Mouse (Mus musculus): ENCODE data around the gene Sycn.
A peak's percentile ranks its signal among the peaks of the same experiment; 100 is the strongest.
"Not testable (repeated sequence)": the region's sequence is repeated elsewhere in the genome, so short reads cannot be mapped to it uniquely, and the experiment has no call there.

Sycn gene

DNA sequence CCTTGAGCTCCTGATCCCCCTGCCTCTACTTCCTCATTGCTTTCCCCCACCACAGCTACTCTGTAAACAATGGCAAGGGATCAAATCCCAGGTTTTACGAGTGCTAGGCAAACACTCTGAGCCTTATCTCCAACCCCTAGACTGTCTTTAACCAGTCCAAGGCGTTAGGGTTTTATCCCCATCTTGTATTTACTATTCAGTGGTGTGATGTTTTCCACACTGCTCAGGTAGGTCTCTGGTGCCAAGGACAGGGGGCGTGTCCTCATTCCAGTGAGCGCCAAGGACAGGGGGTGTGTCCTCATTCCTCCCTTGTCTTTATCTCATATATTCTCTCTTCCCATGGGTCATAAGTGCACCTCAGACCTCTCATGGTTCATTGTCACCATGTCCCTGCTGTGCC, at the start of gene Sycn:
Sycn (plus strand) TSS at position 360 of the 400 bp plus-strand sequence.
- no peak for DNase-seq (ENCODE audit: low read depth)

DNA sequence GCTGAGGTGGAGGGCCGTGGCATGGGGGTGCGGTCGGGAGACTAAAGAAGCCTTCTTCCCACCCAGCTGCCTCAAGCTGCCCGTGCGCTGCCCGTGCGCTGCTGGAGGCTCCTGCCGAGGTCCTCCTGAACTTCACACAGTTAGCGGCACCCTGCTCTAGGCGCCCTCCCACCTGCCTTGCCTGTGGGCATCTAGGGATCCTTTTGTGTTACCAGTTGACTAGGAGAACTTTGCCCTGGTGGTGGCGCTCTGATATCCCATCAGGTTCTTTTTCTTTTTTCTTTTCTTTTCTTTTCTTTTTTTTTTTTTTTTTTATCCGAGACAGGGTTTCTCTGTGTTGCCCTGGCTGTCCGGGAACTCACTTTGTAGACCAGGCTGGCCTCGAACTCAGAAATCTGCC, 49.8 kb upstream of the Sycn start:
- DNase-seq (ENCODE audit: low read depth): no peak

DNA sequence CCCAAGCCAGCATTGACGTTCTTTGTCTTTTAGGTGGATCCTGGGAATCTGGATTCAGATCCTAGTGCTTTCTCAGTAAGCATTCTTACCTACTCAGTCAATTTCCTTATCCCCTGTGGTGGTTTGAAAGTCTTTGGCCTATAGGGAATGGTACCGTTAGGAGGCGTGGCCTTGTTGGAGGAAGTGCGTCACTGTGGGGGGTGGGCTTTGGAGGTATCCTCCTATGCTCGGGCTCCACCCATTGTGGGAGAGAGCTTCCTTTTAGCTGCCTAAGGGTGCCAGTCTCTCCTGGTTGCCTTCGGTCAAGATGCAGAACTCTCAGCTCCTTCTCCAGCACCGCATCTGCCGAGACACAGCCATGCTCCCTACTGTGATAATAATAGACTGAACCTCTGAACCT, 48.4 kb upstream of the Sycn start:
- DNase-seq (ENCODE audit: low read depth): no peak

DNA sequence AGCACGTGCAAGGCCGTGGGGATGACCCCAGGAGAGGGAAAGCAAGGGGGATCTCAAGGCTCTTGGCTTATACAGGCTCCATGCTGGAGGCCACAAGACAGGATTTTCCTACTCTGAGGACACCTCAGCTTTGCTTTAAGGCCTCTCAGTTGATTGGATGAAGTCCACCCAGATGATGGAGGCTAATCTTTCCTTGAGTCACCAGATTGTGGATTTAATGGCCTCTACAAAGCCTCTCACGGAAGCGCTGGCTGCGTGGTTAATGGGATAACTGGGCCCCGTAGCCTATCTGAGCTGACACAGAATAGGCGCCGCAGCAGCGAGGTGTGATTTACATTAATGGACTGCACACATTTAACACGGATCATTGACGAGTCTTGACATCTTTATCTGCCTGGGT, 45.3 kb upstream of the Sycn start:
- no peak for DNase-seq (ENCODE audit: low read depth)

DNA sequence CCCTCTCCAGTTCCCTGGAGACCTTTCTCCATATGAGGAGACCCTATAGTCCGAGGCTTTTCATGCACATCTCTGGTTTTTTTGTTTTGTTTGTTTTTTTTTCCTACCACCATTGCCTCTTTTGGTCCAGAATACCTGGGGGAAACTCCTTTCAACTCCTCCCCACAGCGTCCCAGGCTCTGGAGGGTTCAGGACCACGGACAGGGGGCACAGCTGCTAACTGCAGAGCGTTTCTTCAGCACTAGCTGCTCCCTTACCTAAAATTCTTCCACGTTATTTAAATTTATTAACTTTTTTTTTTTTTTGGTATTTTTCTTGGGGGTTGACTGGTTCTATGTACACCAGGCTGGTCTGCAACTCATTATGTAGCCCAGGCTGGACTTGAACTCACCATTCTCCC, 35.1 kb upstream of the Sycn start:
- peak; percentile 70 for DNase-seq (ENCODE audit: low read depth)

DNA sequence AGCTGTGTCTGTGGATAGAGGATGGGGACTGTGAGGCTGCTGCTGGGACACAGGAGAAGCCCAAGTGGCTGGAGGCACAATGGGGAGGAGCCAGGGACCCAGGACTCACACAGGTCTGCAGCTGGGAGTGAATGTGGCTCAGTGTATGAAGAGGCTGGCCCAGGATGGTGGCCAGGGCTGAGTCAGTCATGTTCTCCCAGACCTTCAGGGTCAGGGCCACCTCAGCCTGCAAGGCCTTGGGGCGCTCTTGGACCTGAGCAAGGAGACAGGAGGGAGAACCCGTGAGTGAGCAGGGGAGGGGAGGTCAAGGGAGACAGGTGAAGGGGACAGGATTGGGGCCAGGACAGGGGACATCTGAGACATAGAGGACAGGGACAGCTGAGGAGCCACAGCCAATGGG, 31.6 kb upstream of the Sycn start:
- not testable (repeated sequence) for DNase-seq (ENCODE audit: low read depth)

DNA sequence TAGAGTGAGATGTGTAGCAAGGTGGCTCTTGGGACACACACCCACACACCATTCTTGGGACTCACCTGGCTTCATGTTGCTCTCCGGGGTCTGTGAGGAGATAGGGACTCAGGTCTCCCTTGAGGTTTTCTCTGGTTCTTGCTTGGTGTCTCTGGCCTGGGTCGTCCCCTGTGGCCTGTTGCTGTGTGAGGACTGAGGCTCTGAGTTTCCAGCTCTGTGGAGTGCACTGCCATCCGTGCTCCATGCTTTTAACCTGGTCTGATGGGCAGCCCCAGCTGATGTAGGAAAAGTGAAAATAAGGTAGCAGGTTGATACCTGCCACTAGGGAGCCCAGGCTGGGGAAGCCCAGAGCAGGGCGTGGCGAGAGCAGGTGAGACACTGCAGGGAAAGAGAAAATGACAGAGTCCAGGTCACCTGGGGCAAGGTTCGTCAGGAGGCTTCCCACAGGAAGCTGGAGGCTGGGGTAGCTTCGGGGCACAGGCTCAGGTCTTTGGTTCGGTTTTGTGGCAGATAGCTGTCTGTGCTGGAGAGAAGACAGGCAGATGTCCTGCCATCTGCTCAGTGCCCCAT, 30.2 kb upstream of the Sycn start, which contains the start of gene Ifnl2:
Ifnl2 (minus strand) TSS at position 51 of the 570 bp plus-strand sequence.
- DNase-seq (ENCODE audit: low read depth): not testable (repeated sequence)

DNA sequence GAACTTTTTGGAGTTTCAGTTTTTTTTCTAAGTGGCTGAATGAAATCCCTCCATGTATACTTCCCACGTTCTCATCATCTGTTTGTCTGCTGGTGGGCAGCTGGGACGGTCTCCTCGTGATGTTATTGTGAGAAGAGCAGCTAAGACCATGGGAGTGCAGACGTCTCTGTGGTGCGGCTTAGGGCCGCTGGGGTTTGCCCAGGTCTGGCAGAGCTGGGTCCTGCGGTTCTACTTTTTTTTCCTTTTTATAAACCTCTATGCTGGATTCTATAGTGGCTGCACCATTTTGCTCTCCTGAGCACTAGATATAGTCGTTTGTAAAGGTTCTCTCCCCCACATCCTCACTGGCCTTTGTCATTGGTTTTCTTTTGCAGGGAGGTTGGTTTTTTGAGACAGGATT, 29.2 kb upstream of the Sycn start:
- no peak for DNase-seq (ENCODE audit: low read depth)

DNA sequence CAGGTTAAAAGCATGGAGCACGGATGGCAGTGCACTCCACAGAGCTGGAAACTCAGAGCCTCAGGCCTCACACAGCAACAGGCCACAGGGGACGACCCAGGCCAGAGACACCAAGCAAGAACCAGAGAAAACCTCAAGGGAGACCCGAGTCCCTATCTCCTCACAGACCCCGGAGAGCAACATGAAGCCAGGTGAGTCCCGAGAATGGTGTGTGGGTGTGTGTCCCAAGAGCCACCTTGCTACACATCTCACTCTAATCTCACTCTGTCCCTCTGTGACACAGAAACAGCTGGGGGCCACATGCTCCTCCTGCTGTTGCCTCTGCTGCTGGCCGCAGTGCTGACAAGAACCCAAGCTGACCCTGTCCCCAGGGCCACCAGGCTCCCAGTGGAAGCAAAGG, 18.1 kb upstream of the Sycn start, which contains the start of gene Ifnl3:
Ifnl3 (plus strand) TSS at position 301 of the 400 bp plus-strand sequence.
- not testable (repeated sequence) for DNase-seq (ENCODE audit: low read depth)

DNA sequence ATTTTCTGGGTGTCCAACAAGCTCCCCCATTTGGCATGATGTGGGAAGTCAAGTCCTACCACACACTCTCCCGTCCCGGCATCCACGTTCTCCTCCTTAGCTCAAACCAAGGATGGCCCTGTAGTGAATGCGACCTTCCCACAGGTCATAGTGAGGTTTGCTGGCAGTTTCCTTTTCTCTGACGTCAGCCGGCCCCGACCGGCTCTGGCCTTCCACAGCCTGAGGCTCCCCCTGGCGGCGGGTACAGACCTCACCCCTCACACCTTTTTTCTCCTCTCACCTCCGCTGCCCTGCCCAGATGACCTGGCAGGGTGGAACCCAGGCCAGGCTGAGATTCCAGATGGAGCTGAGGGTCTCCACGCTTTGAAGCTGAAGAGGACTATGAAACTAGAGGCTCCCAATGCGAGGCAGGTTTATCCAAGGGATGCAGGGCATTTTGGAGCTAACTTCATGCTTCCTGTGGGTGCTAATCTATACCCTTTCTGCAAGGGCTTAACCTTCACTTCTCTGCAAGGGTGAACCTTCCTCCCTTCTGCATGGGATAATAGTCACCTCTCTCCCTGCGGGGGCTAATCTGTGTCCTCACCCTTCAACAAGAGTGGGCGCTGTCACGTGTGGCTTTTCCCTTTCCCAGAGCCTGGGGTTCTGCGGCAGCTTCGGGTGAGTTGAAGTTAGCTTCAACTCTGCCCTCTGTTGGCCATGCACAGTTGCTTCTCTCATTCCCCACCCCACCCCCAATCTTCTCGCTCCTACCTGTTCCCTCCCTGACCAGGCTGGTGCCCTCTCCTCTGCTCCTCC, 12.6 kb upstream of the Sycn start:
- DNase-seq (ENCODE audit: low read depth): peak; percentile 79

DNA sequence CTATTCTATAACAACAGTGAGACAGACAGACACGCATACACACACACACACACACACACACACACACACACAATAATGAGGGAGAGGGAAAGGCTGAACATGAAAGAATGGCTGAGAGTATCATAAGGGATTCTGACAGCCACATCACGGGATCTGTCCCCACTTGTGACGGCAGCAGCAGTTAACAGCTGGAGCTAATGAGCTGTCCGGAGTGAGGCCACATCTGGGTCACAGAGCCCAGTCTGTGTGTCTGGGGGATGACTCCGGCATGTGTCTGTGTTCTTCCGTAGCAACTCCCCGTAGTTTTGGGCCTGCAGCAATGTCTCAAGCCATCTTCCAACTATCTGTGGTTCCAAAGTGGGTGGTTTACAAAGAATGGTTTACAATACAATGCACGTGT, 8.7 kb upstream of the Sycn start:
- no peak for DNase-seq (ENCODE audit: low read depth)

DNA sequence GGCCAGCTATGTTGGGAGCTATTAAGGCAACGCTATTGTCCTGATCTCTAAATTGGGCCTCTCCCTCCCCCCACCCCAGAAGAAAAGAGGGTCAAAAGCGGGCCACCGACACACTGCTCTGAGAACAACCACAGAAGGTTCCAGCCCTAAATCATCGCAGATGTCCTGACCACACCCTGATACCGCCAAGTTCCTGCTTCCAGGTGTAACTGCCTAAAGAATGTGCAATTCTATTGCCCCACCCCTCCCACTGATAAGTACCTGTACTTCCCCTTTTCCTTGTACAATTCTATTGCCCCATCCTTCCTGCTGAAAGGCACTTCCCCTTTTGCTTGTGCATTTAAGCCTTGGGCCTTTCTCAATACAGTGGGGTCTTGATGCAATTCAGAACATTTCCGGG, 1.8 kb upstream of the Sycn start:
- not testable (repeated sequence) for DNase-seq (ENCODE audit: low read depth)

DNA sequence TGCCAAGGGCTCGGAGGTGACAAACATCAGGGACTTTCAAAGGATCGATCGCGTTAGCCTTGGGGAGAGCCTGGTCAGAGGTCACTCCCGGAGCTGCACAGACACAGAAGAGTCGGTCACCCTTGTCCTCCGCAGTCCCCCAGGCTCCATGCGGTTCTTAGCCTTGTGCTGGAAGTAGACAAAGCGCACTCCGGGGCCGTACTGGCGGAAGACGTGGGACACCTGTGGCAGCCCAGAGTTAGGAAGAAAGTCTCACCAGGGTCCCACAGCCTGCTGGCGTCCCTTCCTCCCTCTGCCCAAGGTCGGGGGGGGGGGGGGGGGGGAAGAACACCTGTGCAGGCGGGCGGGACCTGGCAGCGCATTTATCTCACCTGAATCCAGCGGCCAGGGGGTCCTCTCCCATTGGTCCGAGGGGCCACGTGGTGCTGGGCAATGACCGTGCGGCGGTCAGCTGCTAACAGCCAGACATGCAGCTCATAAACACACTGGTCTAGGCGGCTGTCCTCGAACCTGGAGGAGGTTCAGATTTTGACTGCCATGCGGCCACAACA, 3.4 kb downstream of the Sycn start:
- no peak for DNase-seq (ENCODE audit: low read depth)

DNA sequence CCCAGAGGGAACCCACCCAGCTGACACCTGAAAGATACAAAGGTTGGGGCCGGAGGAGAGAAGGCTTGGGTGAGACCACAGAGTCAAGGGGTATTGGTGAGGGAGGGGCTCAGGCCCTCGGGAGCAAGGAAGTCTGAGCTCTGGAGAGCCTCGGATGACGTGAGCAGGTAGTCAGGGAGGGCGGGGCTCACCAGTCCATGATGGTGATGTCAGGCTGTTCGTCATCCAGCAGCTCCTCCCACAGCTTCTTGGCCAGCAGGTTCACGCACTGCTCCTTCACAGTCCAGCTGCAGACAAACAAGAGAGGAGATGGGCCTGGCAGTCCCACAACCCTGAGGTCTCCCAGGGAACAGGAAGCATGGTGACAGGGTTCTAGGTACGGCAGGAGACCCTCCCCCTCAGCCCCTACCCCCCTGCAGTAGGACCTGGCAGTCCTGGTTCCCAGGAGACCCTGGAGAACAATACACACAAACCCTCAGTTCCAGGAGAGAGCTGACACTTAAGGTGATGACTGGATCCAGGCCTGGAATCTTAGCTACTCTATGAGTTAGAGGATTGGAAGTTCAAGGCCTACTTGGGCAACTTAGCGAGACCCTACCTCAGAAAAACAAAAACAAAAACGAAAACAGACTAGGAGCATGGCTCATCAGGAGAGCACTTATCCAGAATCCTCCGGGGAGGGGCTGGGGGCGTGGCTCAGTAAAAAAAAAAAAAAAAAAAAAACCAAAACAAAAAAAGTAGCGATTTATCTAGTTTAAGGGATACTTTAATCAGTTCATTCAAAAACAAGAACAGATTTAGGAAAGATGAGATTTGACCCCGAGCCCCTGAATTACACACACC, 4.6 kb downstream of the Sycn start:
- peak; percentile 51 for DNase-seq (ENCODE audit: low read depth)

DNA sequence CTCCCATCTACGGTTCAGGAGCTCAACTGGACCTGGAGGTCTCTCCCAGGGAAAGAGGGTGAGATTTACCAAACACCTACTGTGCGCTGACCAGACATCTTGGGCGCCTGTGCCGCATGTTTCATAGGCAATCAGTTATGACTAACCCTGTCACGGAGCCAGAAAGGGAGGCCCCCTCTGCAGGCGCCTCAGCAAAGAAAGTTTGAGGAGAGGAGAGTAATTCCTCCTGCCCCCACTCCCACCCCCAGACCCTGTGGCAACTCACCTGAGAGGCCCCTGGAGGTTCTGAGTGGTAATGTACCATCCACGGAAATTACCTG, 5.2 kb downstream of the Sycn start:
- DNase-seq (ENCODE audit: low read depth): no peak

DNA sequence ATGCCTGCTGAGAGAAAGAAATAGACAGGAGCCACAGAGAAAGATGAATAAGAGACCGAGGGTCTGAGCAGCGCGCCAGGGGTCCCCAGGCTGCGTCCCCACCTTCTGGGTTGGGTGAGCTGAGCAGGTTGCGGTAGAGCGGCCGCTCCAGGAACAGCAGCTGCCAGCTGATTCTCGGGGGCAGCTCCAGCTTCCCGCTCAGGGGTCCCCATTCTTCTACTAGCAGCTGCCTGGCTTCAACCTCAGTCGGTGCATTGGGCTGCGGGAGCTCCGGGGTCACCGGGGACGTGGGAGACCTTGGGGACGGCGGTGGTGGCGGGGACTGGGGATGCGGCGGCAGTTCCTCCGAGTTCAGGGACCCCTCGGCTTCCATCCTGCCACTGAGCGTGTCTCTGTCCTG, 6.0 kb downstream of the Sycn start:
- DNase-seq (ENCODE audit: low read depth): no peak

DNA sequence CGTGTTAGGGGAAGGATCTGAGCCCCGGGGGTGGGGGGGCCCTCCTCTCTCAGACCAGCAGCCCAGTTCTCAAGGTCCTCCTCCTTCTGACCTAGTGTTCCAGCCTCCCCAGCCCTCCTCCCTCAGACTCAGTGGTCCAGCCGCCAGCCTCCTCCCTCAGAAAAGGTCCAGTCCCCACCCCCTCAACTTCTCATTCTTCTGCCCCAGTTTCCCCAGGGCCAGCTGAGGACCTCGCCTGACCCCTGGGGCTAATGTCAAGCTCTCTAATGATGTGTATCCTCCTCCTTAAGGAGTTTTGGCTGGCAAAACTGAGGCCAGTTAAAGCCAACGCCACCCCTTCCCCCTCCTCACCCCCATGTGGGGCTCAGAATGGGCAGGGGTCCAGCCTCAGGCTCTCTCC, 6.5 kb downstream of the Sycn start, which contains the start of gene Nccrp1:
Nccrp1 (minus strand) TSS at position 101 of the 400 bp plus-strand sequence.
- DNase-seq (ENCODE audit: low read depth): no peak

DNA sequence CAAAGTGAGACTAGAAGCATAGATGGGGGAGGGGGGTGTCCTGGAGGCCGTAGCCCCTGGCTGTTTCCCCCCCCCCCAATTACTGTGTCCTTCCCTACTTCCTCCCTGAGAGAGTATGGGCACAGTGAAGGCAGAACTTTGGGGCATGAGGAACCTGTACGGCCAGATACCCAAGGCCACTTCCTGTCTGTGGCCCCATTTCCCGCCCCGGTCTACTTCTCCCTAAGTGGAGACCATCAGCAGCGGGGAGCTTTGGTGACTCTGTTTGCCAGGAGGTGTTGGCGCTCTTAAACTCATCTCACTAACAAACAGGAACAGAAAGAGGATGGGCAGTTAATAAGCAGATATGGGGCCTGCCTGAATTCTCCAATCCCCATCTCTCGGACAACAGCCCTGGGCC, 6.9 kb downstream of the Sycn start:
- no peak for DNase-seq (ENCODE audit: low read depth)

DNA sequence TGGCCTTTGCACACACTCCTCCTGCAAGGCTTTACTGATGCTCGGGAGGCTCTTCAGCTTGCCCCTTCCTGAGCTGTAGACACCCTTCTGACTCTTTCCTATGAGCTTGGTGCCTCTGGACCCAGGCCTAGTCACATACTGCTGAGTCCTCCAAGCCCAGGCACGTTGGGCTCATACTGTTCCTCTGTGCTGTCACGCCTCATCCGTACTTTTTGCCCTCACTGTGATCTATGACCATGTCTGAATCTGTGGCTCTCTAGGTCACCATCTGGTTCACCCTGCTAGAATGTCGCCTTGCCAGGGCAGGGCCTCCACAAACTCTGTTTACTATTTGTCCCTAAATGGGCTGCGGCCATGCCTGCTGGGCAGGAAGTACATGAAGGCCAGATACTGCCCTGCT, 12.4 kb downstream of the Sycn start:
- no peak for DNase-seq (ENCODE audit: low read depth)

DNA sequence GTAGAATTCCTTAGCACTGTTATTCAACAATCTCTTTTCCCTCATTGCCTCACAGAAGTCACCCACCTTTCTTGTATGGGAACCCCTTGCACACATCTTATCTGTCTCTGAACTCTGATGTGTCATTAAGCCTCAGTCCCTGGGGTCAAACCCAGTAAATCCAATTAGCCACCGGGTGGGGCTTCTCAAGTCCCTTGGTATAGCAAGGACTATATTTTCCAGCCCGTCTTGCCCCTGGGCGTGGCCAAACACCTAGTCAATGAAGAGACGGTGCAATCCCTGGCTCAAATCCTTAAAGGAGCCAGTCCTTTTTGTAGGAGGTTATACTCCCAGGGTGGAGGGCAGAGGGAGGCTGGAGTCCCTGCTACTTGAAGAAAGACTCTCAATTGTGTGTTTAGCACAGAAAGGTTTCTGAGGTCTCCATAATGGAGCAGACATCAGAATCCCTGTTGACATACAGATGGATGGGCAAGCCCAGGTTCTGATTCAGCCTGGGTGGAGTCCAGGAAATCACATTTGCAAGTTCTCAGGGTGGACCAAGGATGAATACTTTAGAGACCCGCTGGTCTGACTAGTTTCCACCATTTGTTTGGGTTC, 15.4 kb downstream of the Sycn start:
- no peak for DNase-seq (ENCODE audit: low read depth)

DNA sequence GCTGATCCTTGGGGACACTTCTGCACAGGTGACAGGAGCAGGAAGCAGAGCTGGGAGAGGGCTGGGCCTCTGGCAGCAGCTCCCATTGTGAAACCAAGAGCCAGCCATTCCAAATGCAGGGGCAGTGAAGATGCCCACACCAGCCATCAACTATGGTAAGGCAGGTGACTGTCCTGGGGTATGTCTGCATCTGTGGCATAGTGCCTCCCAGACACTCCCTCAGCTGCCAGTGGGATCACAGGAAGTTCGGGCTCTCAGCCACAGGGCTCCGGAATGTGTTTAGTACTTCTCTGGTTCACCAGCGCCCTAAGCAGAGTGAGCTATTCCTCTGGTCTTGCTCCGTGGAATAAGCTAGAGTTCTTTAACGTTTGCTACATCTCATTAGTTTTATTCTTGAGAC, 16.4 kb downstream of the Sycn start:
- no peak for DNase-seq (ENCODE audit: low read depth)

DNA sequence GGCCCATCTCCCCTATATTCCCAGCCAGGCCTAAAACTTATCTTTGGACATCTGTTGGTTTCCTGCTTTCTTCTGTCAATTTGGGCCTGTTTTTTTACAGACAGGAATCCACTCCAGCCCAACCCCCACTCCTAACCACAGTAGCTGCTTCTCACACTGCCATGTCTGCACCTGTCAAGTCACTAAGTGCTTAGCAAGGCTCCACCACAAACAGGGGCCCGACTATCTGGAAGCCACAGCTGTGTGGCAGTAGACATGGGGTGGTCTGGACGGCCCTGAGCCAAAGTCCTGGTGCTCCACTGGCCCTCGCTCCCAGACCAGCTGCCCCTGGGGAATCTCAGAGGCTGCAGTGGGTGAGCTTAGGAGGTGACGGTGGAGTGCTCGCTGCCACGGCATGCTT, 17.0 kb downstream of the Sycn start:
- DNase-seq (ENCODE audit: low read depth): no peak

All from NIH3T3 (cell line).